Mouse (Mus musculus) neutrophil, adult 59 days (primary cell): ENCODE measurements around the gene 4930539E08Rik. TPM values are rescaled to one million over a fixed set of nuclear protein-coding genes. Genes with fewer than 3 reads are reported as not detected.

ENCODE experiments used
- total RNA-seq, 2 experiments: library from RNA; stranded (reverse); gene quantifications; 1 replicate in 1 of 2; 2 replicates in 1 of 2; pipeline ENCODE4 v1.2.4; 2023

The 4930539E08Rik gene
- under 1 TPM; 0.13 to 0.20 TPM for total RNA-seq

DNA sequence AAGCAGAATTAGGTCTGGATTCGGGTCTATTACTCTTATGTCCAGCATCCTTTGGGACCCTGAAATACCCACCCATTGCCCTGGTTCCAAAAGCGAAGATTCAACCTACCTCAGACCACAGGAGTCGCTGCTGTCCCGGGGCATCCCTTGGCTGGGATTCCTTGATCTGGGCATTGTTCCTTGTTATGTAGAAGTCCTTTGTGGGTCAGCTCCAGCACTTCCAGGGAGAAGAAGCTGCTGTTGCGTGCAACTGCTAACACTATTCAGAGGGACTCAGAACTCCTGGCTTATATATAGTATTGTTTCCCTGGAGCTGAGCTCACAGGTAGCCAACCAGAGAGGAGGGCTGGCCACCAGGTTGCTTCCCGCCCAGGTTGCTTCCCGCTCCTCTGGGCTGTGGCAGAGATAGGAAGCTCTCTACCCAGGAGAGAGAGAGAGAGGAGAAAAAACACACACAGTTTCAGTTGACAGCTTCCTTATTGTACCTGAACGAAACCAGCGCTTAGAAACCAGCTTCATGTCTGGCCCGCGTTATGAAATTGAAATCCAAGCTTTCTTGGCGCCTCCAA lies at the start of gene 4930539E08Rik:
Gene 4930539E08Rik, minus strand, starts transcription at position 265 of the 569 bp plus-strand sequence.

DNA sequence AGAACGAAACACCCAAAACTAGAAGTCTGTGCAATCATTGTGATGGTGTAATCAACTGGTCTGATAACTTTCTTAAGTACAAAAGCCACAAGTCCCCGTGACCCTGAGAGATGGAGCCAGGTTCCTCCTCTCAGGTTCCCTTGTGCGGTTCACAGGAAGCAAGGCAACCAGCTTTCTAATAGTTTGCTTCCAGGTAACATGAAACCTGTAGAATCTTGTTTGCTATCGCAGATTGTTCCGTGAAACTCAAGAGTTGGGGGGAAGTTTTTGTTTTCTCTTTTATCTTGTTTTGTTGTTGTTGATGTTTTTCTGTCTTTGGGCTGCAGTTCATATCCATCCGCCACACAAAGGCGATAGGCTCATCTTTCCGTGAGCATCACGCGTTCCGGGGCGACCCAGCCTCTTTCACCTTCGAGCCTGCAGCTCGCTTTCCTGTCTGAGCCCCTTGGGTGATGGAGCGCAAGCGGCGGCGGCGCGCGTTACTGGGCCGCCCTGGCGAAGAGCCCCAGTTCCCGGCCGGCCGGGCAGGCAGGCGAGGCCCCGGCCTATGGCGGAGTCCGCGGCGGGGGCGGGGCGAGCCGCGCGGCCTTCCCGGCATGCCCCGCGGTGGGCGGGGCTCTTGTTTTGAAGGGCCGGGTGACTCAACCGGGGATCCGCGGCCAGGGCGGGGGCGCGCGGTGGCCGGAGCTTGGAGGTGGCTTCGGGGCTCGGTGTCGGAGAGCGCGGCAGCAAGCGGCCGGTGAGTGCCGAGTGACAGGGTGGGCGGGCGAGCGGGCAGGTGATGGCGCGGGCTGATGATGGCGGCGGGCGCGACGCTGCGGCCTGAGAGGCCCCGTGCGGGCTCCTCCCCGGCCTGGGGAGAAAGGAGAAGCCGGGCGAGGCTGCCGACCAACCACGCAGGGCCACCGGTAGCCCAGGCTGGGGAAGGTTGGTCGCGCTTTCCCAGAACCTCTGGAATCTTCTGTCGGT lies 37.0 kb upstream of the 4930539E08Rik start, which contains the start of gene Kctd20:
Gene Kctd20, plus strand, starts transcription at position 120 of the 969 bp plus-strand sequence.

DNA sequence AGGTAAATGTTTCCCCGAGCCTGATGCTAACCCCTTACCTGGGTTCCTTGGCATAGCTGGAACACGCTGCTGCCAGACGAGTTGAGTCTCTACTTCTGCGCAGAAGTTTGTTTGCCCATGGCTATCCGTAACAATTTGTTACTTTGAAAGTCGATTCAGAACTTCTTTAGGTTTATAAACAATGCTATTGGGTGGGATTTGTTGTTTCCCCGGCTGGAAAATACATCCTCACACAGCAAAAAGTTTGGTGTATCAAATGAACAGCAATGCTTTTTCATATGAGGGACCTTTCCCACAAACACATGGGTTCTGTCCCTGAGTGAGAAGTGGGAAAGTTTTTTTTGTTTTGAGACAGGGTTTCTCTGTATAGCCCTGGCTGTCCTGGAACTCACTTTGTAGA lies 28.6 kb upstream of the 4930539E08Rik start, which contains the start of gene Pxt1:
Gene Pxt1, minus strand, starts transcription at position 101 of the 400 bp plus-strand sequence.

DNA sequence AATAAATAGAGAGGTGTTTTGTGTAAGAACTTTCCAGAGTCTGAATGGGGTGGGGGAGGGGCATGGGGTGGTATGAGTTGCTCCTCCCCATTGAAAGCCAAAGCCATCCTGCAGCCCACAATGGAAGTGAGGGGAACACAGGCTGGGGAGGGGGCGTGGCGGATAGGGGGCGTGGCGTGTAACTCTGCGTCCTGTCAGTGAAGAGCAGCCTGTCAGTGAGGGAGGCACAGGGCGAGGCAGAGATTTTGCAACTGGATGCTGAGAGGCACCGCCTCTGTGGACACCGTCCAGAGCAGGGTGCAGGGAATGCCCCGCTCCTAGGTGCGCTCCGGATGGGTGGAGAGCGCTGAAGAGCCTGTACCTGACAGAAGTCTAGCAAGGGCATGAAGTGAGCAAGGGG lies 56.9 kb downstream of the 4930539E08Rik start, which contains the start of gene Pnpla1:
Gene Pnpla1, plus strand, starts transcription at position 207 of the 400 bp plus-strand sequence.

Other genes with a start within 250 kb of the 4930539E08Rik start
- gene Slc26a8, start 225.1 kb downstream of the 4930539E08Rik start, total RNA-seq: 1 to 10 TPM; 2.2 to 2.4 TPM
- gene Mapk14, start 224.0 kb downstream of the 4930539E08Rik start, total RNA-seq: 100 to 1,000 TPM; 235 to 247 TPM
- 10 to 100 TPM in 1 of 2 experiments, 1 to 10 TPM in 1; 9.6 to 13.5 TPM for gene AC170998.1, start 189.2 kb downstream of the 4930539E08Rik start, total RNA-seq
- gene Mapk13, start 146.0 kb downstream of the 4930539E08Rik start, total RNA-seq: 100 to 1,000 TPM; 145 to 187 TPM
- gene Brpf3, start 114.2 kb downstream of the 4930539E08Rik start, total RNA-seq: 10 to 100 TPM; 46.3 to 55.6 TPM
- 1 to 10 TPM; 5.0 to 5.2 TPM for gene Pnpla1, start 56.9 kb downstream of the 4930539E08Rik start, total RNA-seq
- gene Pxt1, start 28.5 kb upstream of the 4930539E08Rik start, total RNA-seq: 1 to 10 TPM; 1.7 to 3.8 TPM
- 100 to 1,000 TPM; 195 to 214 TPM for gene Kctd20, start 36.6 kb upstream of the 4930539E08Rik start, total RNA-seq
- 100 to 1,000 TPM; 299 to 310 TPM for gene Stk38, start 92.7 kb upstream of the 4930539E08Rik start, total RNA-seq
- 100 to 1,000 TPM; 241 to 246 TPM for gene Srsf3, start 117.3 kb upstream of the 4930539E08Rik start, total RNA-seq
- gene Cdkn1a, start 175.7 kb upstream of the 4930539E08Rik start, total RNA-seq: 10 to 100 TPM; 24.0 to 32.5 TPM
- 100 to 1,000 TPM; 211 to 216 TPM for gene Rab44, start 198.8 kb upstream of the 4930539E08Rik start, total RNA-seq